Mouse (Mus musculus) liver (tissue): ENCODE measurements at regions not wholly inside any gene's neighbourhood (a gene's known extent, or its start where the extent isn't known, plus 50 kb on each side); places are given as distances from the start of the nearest gene placed in this dataset.

Experiments used
- DNase-seq: peaks from one replicate; pipeline ENCODE4 v3.0.0-alpha.2; 2020; ENCODE audit warnings: mixed read lengths

DNA sequence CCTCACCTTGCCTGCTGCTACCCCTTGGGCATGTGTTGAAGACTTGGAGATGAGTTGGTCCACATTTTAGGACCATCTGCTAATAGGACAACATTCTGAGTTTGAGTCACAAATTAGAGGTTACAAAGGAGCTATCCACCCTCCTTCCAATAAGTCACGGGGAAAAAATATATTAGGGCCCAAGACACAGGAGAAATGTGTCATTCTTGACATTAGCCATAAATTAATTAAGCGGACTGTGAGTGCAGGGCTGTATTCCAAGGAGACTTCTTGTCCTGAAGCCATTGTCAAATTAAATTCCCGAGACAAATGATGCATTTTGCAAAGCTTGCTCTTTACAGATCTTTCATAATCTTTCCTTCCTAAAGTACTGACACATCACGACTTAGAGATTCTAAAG lies 79.2 kb downstream of the 1700020N01Rik start:
- no peak for DNase-seq

DNA sequence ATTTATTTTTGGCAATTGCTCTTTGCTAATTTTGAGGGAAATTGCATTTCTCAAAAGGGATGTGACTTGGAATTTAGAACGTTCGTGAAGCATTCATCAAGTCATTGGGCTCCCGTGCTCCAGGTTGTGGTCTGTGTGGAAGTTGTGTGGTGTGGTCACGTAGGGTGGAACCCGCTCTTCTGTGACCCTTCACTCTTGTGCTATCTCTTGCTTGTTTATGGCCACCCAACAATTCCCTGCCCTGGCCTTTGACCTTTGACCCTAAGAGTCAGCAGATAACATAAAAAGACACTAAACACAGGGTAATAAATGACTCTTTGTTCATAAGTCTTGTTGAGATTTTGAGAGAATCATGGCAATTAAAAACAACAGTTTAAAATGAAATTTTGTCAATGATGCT lies 79.7 kb downstream of the 1700020N01Rik start:
- no peak for DNase-seq

DNA sequence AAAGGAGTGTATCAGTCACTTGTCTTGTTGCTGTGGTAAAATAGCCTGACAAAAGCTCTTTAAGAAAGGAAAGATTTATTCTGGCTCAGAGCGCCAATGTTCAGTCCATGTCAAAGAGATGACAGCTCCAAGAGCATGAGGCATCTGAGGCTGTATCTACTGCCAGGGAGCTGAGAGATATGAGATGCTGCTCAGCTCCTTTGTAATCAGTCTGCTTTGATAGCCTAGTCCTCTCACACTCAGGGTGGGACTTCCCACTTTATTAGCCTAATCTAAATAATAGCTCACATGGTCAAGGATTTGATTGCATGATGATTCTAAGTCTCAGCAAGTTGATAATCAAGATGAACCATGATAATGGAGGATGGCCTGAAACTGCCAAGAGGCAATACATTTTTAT lies 80.9 kb downstream of the 1700020N01Rik start:
- DNase-seq, result no peak

DNA sequence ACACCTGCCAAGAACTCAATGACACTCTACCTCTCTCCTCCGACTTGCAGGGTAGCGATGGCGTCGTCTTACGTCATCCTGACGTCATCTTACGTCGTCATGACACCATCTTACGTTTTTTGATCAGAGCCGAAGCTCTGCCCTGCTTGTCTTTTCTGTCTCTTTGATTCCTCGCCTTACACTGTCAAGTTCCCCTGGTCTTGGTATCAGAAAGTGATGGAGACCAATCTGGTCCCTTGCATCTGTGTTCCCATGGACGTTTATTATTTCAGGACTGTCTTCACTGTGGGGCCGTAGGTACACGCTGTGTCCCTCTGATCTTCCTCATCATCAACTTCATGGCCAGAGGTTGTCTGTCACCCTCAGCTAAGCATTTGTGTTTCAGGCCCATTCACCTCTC lies 82.8 kb downstream of the 1700020N01Rik start:
- no peak for DNase-seq

DNA sequence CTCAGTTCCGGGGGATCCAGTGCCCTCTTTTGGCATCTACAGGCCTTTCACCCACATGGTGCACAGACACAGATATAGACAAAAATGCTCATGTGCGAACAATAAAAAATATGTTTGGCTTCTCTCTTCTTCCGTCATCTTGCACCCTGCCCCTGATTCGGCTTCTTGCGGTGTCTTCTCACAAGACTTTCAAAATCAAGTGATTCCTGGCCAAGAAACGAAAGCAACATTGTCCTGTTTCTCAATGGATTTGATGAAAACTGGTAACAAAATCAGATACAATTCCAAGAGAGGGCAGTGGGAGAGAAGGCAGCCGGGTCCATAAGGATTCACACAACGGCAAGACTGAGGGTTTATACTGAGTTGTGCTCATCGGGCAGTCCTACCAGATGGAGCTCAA lies 85.0 kb downstream of the 1700020N01Rik start:
- no peak for DNase-seq

DNA sequence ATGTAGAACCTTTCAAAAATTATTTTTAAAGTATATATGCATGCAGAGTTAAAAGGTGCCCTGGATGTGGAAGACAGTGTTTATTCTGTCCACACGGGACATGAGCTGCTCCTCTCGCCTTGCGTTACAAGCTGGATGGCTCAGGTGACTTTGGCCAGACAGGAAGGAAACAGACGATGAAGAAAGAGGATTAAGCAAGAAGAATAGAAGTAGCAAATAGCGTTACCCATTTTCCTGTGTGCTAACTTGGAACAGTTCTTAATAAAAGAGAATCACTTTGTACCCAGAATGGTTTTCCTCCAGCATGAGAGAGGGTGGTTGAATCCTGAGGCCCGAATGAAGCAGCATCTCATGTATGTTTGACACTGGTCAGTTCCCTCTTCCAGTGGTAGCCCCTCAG lies 85.4 kb downstream of the 1700020N01Rik start:
- no peak for DNase-seq

DNA sequence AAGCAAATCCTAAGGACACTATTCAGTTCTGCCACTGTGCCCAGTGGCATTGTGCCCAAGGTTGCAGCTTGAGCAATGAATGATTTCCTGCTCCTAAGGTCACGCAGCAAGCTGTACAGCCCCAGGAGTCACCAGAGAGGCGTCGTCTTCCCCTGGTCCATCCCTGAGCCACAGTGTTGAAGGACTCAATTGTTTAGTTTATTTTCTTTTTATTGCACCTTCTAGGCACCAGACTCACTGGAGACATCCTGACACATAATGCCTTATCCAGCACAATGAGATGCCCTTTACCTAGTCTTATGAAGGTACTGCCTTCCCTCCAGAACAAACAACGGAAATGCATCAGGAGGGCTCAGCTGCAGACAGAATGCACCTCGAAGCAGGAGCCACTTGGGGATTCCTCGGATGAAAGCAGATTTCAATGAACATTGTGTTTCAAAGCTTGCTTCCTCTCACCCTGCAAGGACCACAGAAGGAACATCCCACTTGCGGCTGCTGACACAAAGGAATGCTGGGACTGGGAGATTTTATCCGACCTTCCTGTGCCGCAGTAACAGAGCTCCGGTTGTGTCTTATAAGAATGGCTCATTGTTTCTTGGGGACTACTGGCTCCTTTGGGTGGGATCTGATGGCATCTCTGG lies 86.0 kb downstream of the 1700020N01Rik start:
- no peak for DNase-seq

DNA sequence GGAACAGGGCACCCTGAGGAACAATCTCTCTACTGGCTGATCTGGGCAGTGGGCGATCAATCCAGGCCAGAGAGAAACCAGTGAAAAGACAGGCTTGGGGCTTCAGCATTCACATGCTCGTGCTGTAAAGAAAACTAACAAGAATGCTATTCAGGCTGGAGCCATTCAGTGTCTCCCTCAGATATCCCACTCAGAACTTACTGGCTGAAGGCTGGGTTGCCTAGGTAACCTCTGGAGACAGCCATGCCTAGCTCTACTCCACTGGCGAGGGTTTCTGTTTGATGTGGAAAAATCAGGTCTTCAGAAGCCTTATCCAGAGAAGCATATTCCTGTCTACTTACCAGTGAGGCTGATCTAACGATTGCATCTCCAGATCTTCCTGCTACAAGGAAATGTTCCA lies 87.8 kb downstream of the 1700020N01Rik start:
- DNase-seq, result no peak

DNA sequence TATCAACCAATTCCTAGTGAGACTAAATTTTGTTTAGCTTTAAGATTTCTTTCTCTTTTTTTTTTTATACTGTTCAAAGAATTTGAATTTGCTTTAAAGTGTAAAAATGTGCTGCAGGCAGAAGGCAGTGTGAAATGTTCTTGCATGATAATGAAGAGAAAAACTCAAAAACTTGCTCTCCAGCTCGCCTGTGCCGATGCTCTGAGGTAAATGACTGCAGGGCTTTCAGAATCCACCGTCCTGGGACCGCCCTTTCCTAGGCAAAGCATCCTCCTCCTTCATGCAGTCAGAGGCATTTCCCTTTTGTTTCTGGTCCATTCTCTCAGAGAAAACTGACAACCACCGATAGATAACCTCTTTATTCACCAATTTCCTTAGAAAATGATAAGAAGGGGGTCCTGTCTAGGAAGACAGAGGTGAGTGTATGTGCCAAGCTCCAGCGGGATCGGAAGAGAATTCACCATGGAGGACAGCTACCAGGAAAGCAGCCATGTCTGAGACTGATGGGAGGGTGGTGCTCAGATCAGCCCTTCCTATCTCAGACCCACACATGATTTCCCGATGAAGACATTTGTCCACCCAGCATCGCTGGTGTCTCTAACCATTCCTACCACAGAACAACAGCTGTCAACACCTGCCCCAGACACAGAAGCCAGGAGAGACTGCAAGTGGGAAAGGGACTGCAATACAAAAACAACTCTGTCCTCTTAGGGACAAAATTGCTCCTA lies 91.5 kb downstream of the 1700020N01Rik start:
- no peak for DNase-seq

DNA sequence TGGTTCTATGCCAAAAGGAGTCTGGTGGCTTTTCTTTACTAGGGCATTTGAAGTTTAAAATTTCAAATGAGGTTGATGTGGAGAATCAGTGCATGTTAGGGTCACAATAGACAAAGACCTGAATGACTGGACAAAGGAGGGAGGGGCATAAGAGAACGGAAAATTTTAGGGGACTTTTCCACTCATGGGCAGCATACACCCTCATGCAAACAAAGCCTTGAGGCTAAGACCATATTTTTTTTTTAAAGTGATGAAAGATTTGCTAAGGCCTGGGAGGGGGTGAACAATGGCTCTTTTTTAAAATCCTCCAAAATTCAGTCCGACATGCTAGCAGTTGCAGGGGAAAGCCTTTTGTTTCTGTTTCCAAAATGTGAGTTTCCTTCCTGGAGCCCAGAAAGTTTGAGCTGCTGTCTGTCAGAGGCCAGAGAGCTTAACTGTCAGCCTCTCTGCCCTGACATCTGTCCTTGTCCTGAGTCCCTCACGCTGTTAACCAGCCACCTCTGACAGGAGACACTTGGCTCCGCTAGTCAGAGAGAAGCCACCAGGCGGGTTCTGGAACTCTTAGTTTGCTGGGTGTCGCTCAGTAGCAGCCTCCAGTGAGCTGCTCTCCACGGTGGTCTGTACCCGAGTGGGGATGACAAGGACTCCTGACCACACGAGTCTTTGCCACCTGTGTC lies 92.3 kb downstream of the 1700020N01Rik start:
- DNase-seq, result peak; percentile 10

DNA sequence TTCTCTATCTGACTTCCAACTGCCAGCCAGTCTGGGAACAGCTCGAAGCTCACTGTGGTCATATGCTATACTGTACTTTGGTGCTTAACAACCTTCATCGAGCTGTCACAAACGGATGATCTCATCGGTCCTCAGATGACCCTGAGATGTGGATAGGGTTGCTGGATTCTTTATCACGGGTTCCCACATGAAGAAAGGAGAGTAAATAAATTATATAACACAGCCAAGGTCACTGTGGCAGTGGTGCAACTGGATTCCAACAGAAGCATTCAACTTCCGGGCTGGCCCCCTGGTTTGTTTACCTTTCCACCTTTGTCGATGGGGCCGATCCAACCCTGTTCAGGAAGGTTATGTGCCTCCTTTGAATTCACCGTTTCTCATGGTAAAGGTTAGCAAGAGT lies 93.1 kb downstream of the 1700020N01Rik start:
- DNase-seq, result peak; percentile 48

DNA sequence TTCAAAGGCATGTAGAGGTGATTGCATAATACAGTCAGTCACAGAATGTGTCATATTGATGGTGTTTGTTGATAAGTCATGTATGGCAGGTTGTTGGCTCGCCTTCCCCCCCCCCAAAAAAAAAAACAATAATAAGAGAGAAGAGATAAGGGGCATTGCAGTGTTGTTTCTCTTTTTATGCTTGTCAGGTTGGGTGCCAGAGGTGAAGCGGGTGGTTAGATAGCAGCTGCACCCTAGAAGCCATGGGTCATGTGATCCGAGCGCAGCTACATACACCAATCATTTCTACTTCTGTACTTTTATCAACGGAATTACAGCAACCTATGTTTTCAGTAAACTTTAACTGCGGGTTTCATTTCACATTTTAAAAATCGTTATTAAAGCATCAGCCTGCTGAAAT lies 94.5 kb downstream of the 1700020N01Rik start:
- no peak for DNase-seq

DNA sequence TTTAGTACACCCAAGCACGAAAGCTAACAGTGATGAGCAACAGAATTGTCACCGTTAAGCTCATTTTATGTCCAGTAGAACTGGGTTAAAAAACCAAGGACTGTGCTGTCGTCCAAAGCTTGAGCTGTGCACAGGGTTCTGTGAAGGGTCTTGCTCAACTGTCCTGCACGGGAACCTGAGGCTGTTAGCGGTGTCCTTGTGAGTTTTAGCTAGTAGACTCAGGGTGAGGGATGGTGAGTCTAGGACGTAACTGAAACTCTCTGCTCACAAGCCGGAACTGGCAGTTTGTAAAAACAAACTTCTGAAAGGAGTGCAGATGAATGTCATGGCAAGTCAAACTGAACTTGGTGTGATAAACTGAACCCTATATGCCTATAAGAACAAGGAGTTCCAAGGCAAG lies 95.6 kb downstream of the 1700020N01Rik start:
- DNase-seq, result no peak

DNA sequence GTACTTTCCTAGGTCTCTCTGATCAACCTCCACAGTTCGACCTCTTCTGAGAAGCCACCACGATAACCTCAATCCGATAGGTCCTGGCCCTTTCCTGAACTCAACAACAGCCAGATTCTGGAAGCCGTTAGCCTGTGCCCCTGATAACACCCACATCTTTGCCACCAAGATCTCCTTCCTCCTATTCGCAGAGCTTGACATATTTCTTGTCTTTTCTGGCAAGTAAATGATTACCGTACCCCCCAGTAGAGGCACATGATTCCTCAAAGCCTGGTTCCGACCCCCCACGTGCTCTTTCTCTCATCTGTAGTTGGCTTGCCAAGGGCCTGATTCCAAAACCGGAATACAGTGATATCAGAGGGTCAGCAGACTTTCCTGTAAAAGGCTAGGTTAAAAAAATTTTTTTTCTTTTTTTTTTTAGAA lies 96.9 kb downstream of the 1700020N01Rik start:
- no peak for DNase-seq

DNA sequence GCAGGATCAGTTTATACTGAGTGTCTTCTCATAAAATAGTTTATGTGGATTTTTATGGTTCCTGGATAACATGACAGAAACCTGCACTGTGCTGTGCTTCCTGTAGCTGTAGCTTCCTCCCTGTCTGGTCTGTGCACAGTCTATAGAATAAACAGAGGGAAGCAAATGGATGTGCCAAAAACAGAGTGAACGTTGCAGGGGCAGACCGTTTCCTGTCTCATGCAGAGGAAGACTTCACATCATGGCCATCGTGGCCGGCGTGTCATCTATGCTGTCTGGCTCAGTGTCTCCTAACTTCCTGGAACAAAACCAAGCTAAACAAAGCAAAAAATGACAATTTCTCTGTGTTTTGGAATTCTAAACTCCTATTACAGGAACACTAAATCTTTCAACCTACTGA lies 102.2 kb downstream of the 1700020N01Rik start:
- peak; percentile 18 for DNase-seq

DNA sequence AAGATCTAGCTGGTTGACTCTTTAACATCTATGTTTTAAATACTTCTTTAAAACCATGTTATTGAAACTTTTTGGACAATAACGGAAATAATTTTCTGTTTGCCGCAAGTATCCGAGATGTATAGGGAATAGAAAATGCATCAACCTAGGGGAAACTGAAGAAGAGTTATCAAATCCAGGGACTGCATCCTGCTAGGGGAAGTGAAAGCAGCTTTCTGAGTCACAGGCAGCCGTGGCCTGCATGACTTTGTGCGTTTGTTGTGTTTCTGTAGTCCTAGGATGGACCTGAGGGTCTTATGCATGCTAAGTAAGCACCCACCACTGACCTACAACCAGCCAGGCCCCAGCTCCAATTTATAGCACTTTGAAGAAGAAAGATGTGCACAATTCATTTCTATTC lies 103.7 kb downstream of the 1700020N01Rik start:
- DNase-seq, result no peak

DNA sequence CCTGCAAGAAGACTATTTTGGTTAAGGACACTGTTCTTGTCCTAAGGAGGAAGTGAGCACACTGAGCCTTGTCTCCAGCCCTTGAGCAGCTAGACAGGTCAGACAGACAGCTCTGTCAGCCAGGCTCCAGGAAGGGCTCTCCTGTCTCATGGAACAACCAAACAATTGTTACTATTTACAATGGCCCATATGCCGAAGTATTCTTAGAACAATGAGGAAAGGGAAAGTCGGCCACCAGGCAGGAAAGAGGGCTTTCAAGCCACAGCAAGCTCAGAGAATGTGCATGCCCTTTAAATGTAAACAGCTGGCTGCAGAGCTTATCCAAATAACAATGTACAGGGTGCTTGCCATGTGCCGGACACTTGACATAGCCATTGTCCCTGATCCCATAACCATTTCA lies 108.6 kb downstream of the 1700020N01Rik start:
- no peak for DNase-seq

DNA sequence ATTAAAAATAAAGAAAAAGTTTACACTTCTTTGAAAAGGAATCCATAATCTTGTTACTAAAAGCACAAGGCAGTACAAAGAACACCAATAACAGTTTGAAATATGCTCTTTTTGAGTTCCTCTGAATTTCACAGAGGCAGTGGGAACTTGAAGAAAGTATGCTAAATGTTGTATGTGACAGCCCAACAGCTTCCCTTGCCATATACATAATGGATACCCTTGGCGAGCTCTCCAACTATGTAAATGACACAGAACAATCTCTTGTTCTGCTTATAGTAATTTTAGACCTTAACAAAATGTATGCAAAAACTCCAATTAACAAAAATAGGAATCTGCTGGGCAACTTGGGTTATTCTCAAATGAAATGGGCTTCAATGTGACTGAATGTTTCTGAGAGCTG lies 109.2 kb downstream of the 1700020N01Rik start:
- no peak for DNase-seq

DNA sequence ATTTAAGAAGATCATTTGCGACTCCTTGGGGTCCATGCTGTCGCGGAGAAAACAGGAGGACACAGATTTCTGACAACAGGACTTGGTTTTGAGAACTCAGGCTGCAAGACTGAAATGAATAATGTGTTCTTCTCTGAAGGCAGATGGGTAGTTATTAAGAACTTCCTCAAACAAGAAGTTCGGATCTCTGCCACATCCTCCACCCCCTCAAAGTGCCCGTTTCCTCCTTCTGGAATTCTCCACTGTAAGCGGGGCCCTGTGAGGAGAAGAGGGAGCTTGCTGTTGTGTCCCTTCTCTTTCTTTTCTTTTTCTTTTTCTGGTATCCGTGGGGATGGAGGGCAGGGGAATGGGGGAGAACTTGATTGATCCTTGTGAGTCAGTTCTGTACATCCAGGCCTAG lies 118.9 kb downstream of the 1700020N01Rik start:
- DNase-seq, result no peak

DNA sequence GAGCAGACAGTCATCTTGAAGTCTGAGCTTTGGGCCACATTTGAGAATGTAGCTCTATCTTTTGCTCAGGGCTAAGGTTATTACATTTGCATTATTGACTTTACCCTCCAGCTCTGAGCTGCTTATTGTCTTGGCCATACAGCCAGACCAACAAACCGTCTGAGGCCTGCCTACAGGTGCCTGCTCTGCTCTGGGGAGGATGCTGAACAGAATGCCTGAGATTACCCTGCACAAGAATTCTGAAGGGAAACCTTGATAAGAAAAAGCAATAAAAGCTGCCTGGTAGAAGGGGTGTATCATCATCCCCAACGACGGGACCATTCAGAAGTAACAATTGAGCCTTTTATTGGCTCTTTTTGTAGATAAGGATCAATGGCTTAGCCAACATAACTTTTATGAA lies 119.9 kb downstream of the 1700020N01Rik start:
- DNase-seq, result no peak

DNA sequence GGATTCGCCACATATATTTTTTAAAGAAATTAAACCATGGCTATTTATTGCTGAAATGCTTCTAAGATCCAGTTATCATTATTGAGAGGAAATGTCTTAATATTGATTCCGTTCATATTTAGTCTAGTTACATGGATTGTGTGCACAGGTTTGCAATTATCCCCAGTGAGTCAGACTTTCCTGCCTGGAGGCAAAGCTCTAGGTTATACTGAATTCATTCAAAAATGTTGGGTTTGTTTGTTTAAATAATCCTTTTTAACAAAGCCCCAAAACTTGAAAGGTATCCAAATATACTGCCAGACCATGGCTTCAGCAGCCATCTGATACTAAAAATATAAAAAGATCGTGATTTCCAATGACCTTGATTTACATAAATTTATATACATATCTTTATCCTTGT lies 122.5 kb downstream of the 1700020N01Rik start:
- DNase-seq, result no peak

DNA sequence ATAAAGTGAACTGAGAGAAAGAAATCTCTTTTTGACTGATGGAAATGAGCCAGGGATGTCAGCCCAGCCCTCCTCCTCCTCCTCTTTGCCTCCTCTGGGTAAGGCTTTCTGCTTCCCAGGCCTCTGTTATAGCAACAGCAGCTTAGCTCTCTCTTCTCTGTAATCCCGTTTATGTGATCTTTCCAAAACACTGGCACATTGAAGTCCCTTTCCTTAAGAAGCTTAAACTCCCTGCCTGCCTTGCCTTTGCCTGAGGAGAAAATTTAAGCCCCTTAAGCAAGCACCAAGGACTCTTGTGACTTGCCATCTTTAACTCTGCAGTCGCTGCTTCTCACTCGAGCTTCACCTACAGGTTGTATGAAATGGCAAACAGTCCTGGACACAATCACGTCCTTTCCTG lies 125.2 kb downstream of the 1700020N01Rik start:
- no peak for DNase-seq

DNA sequence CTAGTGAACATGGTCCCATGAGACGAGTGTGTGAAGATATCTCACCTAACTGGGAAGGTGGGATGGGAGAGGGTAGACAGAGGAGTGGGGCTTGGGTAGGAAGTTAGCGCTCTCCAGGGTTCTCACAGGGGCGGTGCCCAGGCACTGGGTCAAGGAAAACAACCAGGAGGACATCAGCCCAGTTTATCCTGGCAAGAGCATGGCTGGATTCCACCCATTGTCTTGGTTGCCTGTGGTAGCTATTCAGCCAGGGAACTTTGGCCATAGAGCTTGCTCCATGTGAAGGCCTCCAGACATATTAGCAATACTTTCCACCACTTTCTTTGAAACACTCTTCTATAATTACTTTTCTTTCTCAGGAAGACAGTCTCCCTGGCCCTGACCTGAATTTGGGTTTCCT lies 131.4 kb downstream of the 1700020N01Rik start:
- DNase-seq, result no peak

DNA sequence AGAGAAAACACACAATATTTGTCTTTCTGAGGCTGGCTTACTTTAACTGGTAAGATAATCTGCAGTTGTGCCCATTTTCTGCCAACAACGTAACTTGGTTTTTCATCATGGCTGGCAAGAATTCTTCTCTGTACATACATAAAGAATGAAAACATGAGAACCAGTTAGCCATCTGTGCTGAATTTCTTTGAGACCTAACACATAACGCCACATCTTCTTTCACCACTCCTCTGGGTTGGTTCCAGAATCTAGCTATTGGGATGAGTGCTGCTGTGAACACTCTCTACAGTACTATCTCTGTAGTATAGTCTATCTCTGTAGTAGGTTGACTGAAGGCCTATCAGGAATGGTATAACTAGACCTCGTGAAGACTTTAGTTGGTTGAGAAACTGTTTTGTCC lies 132.1 kb downstream of the 1700020N01Rik start:
- no peak for DNase-seq
